Mouse (Mus musculus) erythroblast, embryonic 14.5 days (primary cell): Measurements from ENCODE around the gene Ifi27l2b.

ENCODE experiments used
- GATA1 ChIP-seq: IDR thresholded peaks from 2 replicates; pipeline ENCODE4 v1.6.1; 2012; ENCODE audit warnings: low read length, inconsistent platforms, mixed read lengths
- TAL1 ChIP-seq: IDR thresholded peaks from 3 replicates; pipeline ENCODE4 v1.6.1; 2012; ENCODE audit warnings: low read length, inconsistent platforms, mixed read lengths

DNA sequence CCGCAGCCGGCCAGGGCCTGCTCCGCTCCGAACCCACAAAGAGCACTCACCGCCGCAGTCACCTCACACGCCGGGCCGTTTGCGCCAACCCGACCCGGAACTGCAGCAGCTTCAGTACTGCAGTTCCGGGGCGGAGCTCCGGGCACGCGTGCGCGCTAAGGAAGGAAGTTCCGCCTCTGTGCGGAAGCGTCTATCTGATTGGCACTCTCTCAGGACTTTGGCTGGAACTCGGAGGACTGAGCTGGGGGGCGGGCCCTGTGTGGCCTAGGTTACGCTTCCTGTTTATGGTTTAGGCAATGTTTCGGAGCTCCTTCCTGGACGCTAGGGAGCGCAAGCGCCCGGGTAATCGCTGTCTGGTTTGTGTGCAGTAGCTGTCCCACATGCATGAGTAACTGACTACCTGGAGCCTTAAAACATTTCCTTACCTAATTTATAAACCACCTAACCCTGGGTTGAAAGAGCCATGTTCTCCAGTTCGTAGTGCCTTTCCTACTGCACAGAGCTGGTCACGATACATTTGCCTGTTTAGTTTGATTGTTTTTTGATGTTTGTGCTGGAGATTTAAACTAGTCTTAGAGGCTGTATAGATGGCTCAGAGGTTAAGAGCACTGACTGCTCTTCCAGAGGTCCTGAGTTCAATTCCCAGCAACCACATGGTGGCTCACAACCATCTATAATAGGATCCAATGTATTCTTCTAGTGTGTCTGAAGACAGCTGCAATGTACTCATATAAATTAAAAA, 31.1 kb downstream of the Ifi27l2b start, which contains the start of gene Ddx24:
- no peak for TF ChIP-seq TAL1
- peak; percentile 81 for TF ChIP-seq GATA1
